ENCODE assay signal across 18 mouse cellular contexts in the genomic region with DNA sequence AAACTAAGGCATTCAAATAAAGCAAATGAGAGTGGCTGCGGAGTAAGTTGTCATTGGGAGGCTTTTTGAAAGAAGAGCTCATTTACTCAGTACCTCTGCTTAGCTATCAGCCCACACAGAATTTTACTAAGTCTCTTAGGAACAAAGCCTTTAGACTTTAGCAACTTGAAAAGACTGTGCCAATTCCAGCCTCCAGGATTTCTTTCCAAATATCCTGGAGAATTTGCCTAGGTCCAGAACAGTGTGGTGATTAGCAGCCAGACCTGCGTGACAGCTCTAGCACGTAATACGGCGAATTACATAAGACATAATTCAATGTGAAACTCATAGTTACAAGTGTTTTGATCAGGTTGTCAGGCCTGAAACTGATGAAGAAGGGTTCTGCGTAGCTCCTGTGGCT. TPM values are rescaled to one million over a fixed set of nuclear protein-coding genes. Genes with fewer than 3 reads are reported as not detected.
DNase-seq lines count a peak whose midpoint lies in the region; ATAC-seq and TF ChIP-seq lines count a peak whose summit lies in the region.
"Had no signal": no experiment of that assay in that cellular context is flagged by ENCODE, and none has a peak within 500 bp of the region (broad histone marks: within the 10 kb centered on the region; RNA-seq: fewer than 3 reads in every experiment).

No protein-coding gene starts in this region.

- TF ChIP-seq POLR2A in thymus, adult 2 months (IDR thresholded peaks at IDR 0.05; ENCODE audit: control insufficient read depth, extremely low read depth, insufficient read depth, low read length, poor library complexity): no peak

- H3K27ac ChIP-seq in thymus, adult 2 months (ENCODE audit: control insufficient read depth, insufficient read depth, low read length): no peak overlapping the region
- H3K27ac ChIP-seq: embryonic facial prominence, embryonic 10.5 days; embryonic facial prominence, embryonic 12.5 days; forebrain, embryonic 10.5 days; forebrain, embryonic 12.5 days had no signal

- no peak overlapping the region for H3K4me3 ChIP-seq in thymus, adult 2 months (ENCODE audit: control insufficient read depth, insufficient read depth, low read length)
- H3K4me3 ChIP-seq: embryonic facial prominence, embryonic 10.5 days; embryonic facial prominence, embryonic 12.5 days; forebrain, embryonic 10.5 days; forebrain, embryonic 12.5 days had no signal

- DNase-seq in frontal cortex, postnatal 36 days (ENCODE audit: low spot score in 2 of 2): no peak
- peak; percentile 96 for DNase-seq in fat pad, adult 2 months (ENCODE audit: extremely low read depth, low read depth, low spot score)
- DNase-seq in right cerebral cortex, adult 2 months (ENCODE audit: low spot score in 2 of 2): no peak
- DNase-seq in thymus, adult 2 months: no peak
- DNase-seq: adrenal gland, adult 2 months; adrenal gland, postnatal 25 days; cerebellum, adult 11-12 months; cerebellum, adult 2 months; cerebellum, adult 9-10 months; cerebellum, postnatal 10 days; cerebellum, postnatal 25 days had no signal

- WGBS in thymus, adult 2 months: 94% methylated on average over 6 of the region's 6 CpGs

- no peaks in the 10 kb centered on the region for H3K4me1 ChIP-seq in thymus, adult 2 months (replicated peaks; ENCODE audit: control insufficient read depth, insufficient read depth, low read length)
- H3K4me1 ChIP-seq: embryonic facial prominence, embryonic 10.5 days; embryonic facial prominence, embryonic 12.5 days; forebrain, embryonic 10.5 days; forebrain, embryonic 12.5 days had no signal

- no peaks in the 10 kb centered on the region for H3K36me3 ChIP-seq in thymus, adult 2 months (ENCODE audit: control insufficient read depth, insufficient read depth, low read length)
- H3K36me3 ChIP-seq: embryonic facial prominence, embryonic 12.5 days had no signal

- H3K27me3 ChIP-seq in thymus, adult 2 months (ENCODE audit: control insufficient read depth, insufficient read depth, low read length): no peaks in the 10 kb centered on the region
- H3K27me3 ChIP-seq: embryonic facial prominence, embryonic 12.5 days; forebrain, embryonic 12.5 days had no signal

- peak; percentile 79 for ATAC-seq in frontal cortex, adult (ENCODE audit: low TSS enrichment)
- ATAC-seq: forebrain, embryonic 14.5 days; forebrain, embryonic 16.5 days had no signal

- no peak for TF ChIP-seq CTCF in thymus, adult 2 months (IDR thresholded peaks at IDR 0.05; ENCODE audit: borderline replicate concordance, control insufficient read depth, extremely low read depth, insufficient read depth, low read length, poor library complexity)

RNA-seq across cellular contexts. Expression of a gene that starts 16.8 kb away (rescaled TPM):
- polyA plus RNA-seq in thymus, adult 2 months (2012; rRNA removed): 2.4 and 3.0 TPM in 2 replicates

RNA-seq across cellular contexts. Expression of a gene that starts 45.2 kb away (rescaled TPM):
- polyA plus RNA-seq in thymus, adult 2 months (2012; rRNA removed): 4.0 and 5.6 TPM in 2 replicates
